Mouse (Mus musculus) liver, adult (tissue): Measurements from ENCODE around the gene Cpne8.

Experiments used
- GATA4 ChIP-seq: IDR thresholded peaks from 2 replicates; pipeline ENCODE4 v1.6.1; 2014; ENCODE audit warnings: mild to moderate bottlenecking, low read length; ENCODE audit not compliant: insufficient replicate concordance

The Cpne8 gene

DNA sequence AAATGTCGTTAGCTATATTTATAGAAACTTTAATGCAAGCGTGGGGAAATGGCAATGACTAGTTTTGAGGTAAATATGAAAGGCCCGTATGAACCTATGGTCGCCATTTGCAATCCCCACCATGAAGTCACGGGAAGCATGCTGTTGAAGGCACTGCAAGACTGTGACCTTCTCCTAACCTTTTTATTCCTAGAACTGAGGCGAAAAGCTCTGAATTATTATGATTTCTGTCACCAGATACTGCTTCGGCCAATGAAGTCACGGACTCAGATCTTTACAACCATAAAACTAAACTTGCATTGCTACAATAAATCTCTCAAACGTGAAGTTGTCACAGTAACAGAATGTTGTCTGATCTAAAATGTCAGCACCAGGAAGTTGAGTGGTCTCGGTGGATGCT is 33.4 kb downstream of the Cpne8 start:
- no peak for TF ChIP-seq GATA4

DNA sequence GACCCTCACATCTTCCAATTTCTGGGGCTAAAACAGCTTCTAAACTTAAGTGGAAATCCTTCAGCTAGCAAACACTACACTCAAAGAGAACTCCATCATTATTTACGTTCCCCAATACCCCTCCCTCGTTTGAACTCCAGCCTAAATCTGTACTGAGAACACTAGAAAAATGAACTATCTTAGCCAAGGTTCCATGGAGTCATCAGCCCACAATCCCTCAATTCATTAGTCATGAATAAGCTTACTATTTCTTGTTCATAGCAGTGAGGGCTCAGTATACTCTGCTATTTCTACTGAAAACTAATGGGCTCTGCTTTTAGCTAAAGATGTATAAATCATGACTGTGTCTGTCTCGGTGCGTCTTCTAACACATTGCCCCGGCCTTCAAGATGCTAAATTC is 55.0 kb downstream of the Cpne8 start:
- no peak for TF ChIP-seq GATA4

- TF ChIP-seq GATA4: no peak
Observed at GRCm38 (mm10) chr15:90622005-90622404, 57.2 kb downstream of the Cpne8 start.

- no peak for TF ChIP-seq GATA4
Observed at GRCm38 (mm10) chr15:90619736-90620135, 59.5 kb downstream of the Cpne8 start.

DNA sequence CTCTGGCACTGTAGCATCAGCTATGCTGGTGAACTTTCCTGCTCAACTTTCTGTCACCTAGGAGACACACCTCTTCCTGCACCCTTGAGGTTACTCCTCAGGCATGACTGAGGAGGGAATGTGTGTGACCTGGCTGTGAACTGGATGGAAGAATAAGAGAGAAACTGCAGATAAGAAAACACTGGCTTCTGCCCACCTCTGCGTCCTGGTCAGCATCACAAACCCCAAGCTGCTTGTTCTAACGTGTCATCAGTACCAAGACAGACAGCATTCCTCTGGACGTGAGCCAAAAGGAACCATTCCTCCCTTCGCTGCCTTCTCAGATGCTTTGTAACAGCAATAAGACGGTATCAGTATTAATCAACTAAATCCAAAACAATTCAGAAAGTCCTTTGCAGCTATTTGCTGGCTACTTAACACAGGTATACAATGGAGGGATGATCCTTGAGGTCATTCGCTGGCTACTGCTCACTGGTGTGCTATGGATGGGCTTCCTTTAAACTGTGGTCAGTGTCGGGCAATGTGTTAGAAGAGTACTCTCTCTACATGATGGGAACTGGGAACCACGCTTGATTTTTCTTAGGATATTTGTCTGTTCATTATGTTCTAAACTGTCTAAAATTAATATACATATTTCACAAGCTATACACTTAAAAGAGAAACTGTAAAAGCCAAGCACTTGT is 63.0 kb downstream of the Cpne8 start:
- no peak for TF ChIP-seq GATA4

DNA sequence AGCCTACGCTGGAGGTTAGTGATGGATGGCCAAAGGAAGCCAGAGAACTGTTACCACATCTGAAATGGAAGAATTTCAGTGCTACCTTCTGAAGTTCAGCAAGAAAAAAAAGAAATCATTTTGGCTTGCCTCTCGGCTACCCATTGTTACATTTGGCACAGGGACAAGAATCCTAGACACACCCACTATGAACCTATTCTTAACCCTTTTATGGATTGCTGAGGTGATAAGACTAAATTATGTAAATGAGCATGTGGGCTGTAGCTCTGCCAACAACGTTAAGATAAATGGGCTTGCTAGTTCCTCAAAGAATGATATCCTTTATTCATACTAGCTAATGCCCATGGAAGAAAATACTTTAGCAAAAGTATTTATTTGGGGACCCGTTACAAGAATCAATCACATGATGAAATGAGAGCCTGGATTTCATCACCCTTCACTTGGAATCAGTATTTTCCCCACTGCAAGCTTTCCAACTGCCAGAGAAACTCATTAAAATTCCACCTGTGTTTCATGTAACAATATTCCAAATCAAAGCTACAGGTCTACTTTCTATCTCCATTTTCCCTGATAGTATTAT is 69.3 kb downstream of the Cpne8 start:
- TF ChIP-seq GATA4: 0 out of 2 replicates have a peak, but pooled peaks have one; percentile 32

DNA sequence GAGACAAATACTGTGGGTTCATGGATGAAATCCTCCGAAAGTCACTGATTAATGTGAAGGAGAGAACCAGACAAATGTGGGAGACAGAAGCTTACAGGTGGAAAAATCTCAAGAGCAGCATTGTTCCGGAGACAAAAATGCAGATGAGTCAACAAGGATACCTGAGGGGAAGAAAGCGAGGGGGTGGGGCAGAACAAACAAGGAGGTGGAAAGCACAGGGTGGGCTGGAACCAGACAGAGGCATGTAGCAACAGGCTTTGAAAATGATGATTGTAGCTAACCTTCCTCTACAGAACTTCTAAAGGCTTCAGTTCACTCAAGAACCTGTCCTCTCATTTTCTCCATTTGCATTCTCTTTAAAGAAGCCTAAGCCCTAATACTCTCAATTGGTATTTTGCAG is 70.9 kb downstream of the Cpne8 start:
- TF ChIP-seq GATA4: no peak

GRCm38 (mm10) chr15:90607181-90607580 is 72.1 kb downstream of the Cpne8 start:
- no peak for TF ChIP-seq GATA4

DNA sequence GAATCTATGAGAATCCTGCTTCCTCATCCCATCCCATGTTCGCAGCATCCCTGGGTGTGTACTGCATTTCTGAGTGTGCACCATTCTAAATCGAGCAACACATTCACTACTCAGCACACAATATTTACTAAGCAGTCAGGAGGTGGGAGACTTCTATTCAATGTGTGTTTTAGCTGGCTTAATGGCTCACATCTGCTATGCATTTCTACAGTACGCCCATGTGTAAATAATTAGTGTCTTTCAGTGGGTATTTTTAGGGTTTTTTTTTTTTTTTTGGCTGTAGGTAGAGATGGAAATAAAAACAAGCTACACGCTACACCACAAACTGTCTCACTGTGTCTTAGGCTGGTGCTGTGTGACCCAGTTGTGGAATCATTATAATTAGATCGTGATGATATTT is 75.6 kb downstream of the Cpne8 start:
- TF ChIP-seq GATA4: no peak

GRCm38 (mm10) chr15:90597715-90598497 is 81.3 kb downstream of the Cpne8 start:
- no peak for TF ChIP-seq GATA4

GRCm38 (mm10) chr15:90595592-90595991 is 83.6 kb downstream of the Cpne8 start:
- TF ChIP-seq GATA4: no peak

DNA sequence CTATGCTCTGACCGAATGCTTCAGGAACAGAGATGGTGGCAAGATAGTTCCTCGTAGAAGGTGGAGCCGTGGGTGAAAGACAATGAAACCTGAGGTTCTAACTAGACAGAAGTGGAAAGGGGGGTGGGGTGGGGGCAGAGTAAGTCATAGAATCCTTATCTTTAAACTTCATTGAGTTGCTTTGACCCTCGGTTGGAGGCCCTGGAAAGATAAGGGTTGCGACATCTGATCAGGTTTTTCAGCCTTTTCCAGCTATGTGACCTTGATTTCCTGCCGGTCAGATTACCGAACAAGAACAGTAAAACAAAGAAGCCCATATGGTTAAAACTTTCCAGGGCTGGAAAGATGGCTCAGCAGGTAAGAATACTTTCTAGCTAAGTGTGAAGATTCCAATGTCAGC is 89.6 kb downstream of the Cpne8 start:
- peak; percentile 86 for TF ChIP-seq GATA4

DNA sequence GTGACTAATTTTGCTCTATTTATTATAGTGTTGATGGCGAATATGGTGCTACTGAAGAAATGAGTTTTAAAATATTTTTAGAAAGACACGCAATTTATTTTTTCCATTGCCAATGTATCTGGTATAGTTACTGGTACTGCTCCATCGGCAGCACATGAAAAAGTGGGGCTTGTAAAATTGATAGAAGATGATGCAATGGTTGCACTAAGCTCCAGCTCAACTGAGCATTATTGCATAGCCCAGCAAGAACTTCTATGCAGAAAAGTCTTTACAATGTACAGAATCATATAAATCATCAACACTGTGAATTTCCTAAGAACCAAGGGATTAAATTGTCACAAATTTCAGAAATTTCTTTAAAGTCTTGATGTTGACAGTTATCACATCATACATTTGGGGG is 101.8 kb downstream of the Cpne8 start:
- no peak for TF ChIP-seq GATA4

DNA sequence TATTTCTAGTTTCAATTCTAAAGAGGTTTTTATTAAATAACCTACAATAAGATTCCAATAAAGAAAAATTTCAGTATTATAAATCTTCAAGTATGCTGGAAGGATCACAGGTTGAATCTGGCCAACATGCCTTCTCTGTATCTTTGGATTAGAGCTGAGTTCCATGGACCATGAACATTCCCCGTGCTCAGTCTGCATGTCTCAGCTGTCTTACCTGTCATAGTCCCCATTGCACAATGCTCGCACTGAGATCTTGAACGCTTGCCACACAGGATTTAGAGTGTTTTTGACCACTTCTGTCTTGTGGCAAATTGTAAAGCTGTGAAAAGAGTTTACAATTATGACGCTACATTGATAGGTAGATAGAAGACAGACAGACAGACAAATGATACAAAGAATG is 110.0 kb downstream of the Cpne8 start:
- no peak for TF ChIP-seq GATA4

DNA sequence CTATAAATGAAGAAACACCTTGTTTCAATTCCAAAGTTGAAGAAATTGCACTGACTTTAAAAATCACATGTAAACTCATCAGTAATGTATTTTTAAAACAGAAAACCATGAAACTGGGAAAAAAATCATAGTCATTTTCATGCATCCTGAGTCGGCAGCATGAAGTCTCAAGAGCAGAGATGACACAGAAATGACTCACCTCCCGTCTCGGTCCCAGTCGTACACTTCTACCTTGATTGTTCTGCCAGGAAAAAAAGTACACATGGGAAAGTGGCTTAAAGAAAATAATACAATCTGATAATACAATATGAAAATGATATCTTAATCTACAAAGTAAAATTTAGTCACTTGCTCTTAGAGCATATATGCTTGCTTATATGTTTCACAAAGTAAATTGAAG is 111.2 kb downstream of the Cpne8 start:
- no peak for TF ChIP-seq GATA4

GRCm38 (mm10) chr15:90563996-90564395 is 115.2 kb downstream of the Cpne8 start:
- no peak for TF ChIP-seq GATA4
